Mouse (Mus musculus) lung, postnatal 0 days (tissue): ENCODE data around the gene Eif4e3. TPM values are rescaled to one million over a fixed set of nuclear protein-coding genes. Genes with fewer than 3 reads are reported as not detected.

Experiments used
- ATAC-seq: fragments of 200-750 bp; cut with Nextera tagmentation; 2 replicates; pipeline ENCODE4 v1.8.0; 2017; ENCODE audit warnings: moderate library complexity
- DNase-seq: peaks from one replicate; pipeline ENCODE4 v3.0.0-alpha.2; 2016; ENCODE audit warnings: low spot score
- H3K27ac ChIP-seq: fragments of 300-500 bp; sonication (generic); 2 replicates; pipeline ENCODE4 v1.5.1; 2014; ENCODE audit warnings: antibody characterized with exemption, mild to moderate bottlenecking, low read length, mixed read lengths
- H3K27me3 ChIP-seq: fragments of 300-500 bp; sonication (generic); replicated peaks from 2 replicates; pipeline ENCODE4 v1.6.1; 2014; ENCODE audit warnings: low read length, mixed read lengths; ENCODE audit not compliant: insufficient read depth
- H3K36me3 ChIP-seq: fragments of 300-500 bp; sonication (generic); 2 replicates; pipeline ENCODE4 v1.6.1; 2014; ENCODE audit warnings: low read length, mixed read lengths; ENCODE audit not compliant: insufficient read depth
- H3K4me1 ChIP-seq: fragments of 300-500 bp; sonication (generic); 2 replicates; pipeline ENCODE4 v1.6.1; 2014; ENCODE audit warnings: antibody characterized with exemption, low read depth, low read length, mixed read lengths; ENCODE audit not compliant: insufficient read depth
- H3K4me2 ChIP-seq: fragments of 300-500 bp; sonication (generic); replicated peaks from 2 replicates; pipeline ENCODE4 v1.6.1; 2014; ENCODE audit warnings: low read depth, mild to moderate bottlenecking, low read length, moderate library complexity, mixed read lengths
- H3K4me3 ChIP-seq: fragments of 300-500 bp; sonication (generic); 2 replicates; pipeline ENCODE4 v1.5.1; 2014; ENCODE audit warnings: low read depth, low read length
- H3K9ac ChIP-seq: fragments of 300-500 bp; sonication (generic); replicated peaks from 2 replicates; pipeline ENCODE4 v1.6.1; 2014; ENCODE audit warnings: low read depth, mild to moderate bottlenecking
- H3K9me3 ChIP-seq: fragments of 300-500 bp; sonication (generic); 2 replicates; pipeline ENCODE4 v1.6.1; 2016; ENCODE audit warnings: low read length, mixed read lengths
- CTCF ChIP-seq: IDR thresholded peaks from 2 replicates; pipeline ENCODE4 v1.5.1; 2016; ENCODE audit warnings: antibody characterized with exemption, mild to moderate bottlenecking
- EP300 ChIP-seq: IDR thresholded peaks from 2 replicates; pipeline ENCODE4 v1.6.1; 2016; ENCODE audit warnings: antibody characterized with exemption, mild to moderate bottlenecking, control low read depth
- WGBS: fragments of 180-500 bp; shearing (Covaris S2); extraction: QIAGEN DNeasy Blood & Tissue Kit; methylation state at CpG from one replicate; pipeline ENCODE4 v1.1.7; 2014; 5-methylcytosine and 5-hydroxymethylcytosine counted together
- polyA plus RNA-seq: library from polyadenylated mRNA; unstranded; fragments of >200 nt; fragmentation: Nextera tagmentation; extraction: Ambion mirVana; gene quantifications from 2 replicates; pipeline ENCODE4 v1.2.1, GENCODE M21; 2015

The Eif4e3 gene
- polyA plus RNA-seq: 21.2 and 24.1 TPM in 2 replicates

DNA sequence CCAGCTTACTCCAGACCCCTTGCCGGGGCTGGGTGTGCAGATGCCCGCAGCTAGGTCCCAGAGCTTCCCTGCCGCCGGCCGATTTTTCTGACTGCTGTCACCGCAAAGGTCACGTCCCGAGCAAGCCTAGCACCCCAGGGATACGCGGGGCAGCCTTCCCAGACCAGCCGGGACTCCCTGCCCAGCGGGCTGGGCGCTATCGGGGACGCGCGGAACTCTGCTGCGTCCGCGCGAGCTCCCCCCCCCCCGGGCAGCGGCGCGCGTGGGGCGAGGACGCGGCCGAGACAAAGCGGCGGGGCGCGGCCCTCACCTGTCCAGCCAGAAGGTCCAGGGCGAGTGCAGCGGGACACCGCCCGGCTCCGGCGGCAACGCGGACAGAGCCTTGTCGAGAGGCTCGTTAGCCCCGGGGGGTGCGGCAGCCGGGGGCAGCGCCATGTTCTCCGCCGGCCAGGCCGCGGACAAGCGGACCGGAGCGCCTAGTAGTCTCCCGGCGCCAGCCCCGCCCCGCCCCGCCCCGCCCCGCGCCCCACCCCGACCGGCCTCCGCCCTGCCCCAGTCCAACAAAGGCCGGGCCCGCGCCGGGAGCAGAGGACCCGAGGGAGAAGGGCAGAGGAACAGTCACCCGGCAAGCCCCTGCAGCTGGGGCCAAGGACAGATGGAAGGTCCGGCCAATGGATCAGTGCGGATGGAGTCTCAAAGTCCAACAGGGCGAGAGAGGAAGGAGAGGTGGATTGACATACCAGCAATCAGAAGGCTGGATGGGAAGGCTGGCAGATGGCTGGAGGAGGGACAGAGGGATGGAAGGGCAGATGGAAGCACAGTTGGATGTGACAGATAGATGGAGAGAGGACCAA is at the start of gene Eif4e3, which contains the start of gene Gm20696:
Eif4e3 (minus strand) TSS at position 454 of the 854 bp plus-strand sequence.
Gm20696 (minus strand) TSS at position 480 of the 854 bp plus-strand sequence.
- DNase-seq (peak; percentile 66), ATAC-seq (peak; percentile 91)
- Histone ChIP-seq H3K27me3 (no peaks in the 10 kb centered on the region), H3K4me3 (peak within 1 kb of the TSS; percentile 84), H3K9ac (peak within 1 kb of the TSS; percentile 76), H3K27ac (peak within 1 kb of the TSS; percentile 81), H3K36me3 (no peaks in the 10 kb centered on the region), H3K9me3 (no peaks in the 10 kb centered on the region), H3K4me1 (peaks cover 5% of the 10 kb centered on the region; the same call in 1 of the 2 replicates), H3K4me2 (peak within 1 kb of the TSS; percentile 94)
- under 1% methylated on average over 43 of the region's 75 CpGs for WGBS
- TF ChIP-seq CTCF: no peak
- no peak for TF ChIP-seq EP300

DNA sequence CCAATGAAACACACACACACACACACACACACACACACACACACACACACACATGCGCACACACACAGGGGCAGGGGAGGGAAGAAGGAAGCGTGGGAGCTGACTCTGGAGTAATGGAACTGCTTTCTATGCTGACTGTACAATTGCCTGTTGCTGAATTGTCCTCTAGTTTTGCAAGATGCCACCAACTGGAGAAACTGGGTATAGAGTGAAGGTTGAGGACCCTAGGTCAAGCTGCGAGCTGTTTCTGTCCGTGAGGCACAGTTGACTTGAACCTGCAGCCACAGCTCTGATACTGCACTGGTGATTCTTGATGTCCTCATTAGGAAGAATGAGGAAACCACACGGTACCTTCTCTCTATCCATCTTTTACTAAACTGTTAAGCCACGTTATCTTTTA is 49.3 kb upstream of the Eif4e3 start:
- DNase-seq (no peak), ATAC-seq (no peak)
- no peaks in the 10 kb centered on the region for H3K4me1 ChIP-seq
- H3K4me3 ChIP-seq: no peak overlapping the region
- H3K4me2 ChIP-seq: no peak overlapping the region
- WGBS: 55% methylated on average over 5 of the region's 6 CpGs
- no peaks in the 10 kb centered on the region for H3K27me3 ChIP-seq
- no peak overlapping the region for H3K9ac ChIP-seq
- H3K9me3 ChIP-seq: no peaks in the 10 kb centered on the region
- H3K27ac ChIP-seq: no peak overlapping the region
- TF ChIP-seq EP300 (no peak), CTCF (peak; percentile 19; the same call in 1 of the 2 replicates)
- H3K36me3 ChIP-seq: no peaks in the 10 kb centered on the region

DNA sequence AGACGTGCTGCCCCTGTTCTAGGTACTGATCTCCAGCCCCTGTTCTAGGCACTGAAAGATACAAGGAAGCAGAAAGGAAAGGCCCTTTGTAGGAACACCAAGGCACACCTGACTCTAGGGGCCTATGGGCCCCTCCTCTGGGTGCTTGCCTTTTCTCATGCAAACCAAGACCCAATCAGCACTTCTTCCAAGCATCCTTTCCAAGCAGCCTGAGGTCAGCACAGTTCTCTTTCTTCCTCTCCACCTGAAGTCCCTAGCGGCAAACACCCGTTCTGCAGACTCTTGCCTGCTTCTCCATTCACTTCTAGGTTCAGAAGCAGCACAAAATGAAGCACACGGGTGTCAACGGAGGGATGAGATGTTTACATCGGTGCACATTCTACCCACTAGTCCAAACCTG is 48.6 kb upstream of the Eif4e3 start:
- ATAC-seq (no peak), DNase-seq (no peak)
- Histone ChIP-seq H3K4me1 (no peaks in the 10 kb centered on the region), H3K9ac (no peak overlapping the region), H3K27ac (no peak overlapping the region), H3K9me3 (no peaks in the 10 kb centered on the region), H3K36me3 (no peaks in the 10 kb centered on the region), H3K4me3 (no peak overlapping the region), H3K27me3 (no peaks in the 10 kb centered on the region), H3K4me2 (no peak overlapping the region)
- WGBS: 60% methylated on average over 6 of the region's 6 CpGs
- TF ChIP-seq CTCF: no peak
- TF ChIP-seq EP300: no peak

DNA sequence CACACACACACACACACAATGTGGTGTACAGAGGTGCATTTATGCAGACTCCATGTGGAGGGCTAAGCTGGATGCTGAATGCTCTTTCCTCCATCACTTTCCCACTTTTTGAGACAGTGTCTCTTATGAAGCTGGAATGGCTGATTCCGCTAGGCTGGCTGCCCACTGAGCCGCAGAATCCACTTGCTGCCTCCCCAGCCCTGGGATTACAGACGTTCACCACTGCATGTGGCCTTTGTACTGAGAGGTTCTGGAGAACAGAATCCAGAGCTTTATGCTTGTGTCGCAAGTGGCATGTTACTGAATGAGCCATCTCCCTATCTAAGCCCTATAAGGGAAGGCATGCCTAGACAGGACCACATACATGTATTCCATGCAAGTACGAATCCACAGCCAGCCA is 46.7 kb upstream of the Eif4e3 start:
- ATAC-seq (no peak), DNase-seq (no peak)
- no peak for TF ChIP-seq EP300
- no peak for TF ChIP-seq CTCF
- Histone ChIP-seq H3K27ac (no peak overlapping the region), H3K36me3 (no peaks in the 10 kb centered on the region), H3K9me3 (no peaks in the 10 kb centered on the region), H3K4me3 (no peak overlapping the region), H3K9ac (no peak overlapping the region), H3K27me3 (no peaks in the 10 kb centered on the region), H3K4me2 (no peak overlapping the region), H3K4me1 (no peaks in the 10 kb centered on the region)
- 80% methylated on average over 5 of the region's 5 CpGs for WGBS

DNA sequence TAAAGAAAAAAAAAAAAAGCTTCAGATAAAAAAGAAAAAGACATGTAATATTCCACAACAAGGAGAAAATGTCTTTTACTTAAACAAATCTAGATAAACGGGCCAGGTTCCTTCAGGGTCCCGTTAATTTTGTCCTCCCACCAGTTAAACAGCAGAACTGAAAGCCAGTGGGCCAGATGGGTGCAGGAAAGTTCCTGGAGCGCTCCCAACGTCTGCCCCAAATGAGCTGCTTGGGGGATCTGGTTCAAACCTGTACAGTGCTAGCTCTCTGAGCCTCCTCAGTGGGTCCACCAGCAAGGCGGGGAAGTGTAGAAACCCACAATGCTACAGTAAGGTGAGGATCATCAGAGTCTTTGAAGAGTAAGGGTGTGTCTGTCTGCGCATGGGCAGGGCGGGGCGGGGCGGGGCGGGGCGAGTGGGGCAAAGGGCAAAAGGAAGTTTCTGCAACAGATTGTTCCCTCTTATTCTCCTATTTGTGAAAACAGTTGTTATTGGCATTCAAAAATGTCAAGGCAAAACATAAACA is 45.1 kb upstream of the Eif4e3 start:
- Histone ChIP-seq H3K4me2 (no peak overlapping the region), H3K27ac (no peak overlapping the region), H3K4me3 (no peak overlapping the region), H3K27me3 (no peaks in the 10 kb centered on the region), H3K9ac (no peak overlapping the region), H3K36me3 (no peaks in the 10 kb centered on the region), H3K4me1 (no peaks in the 10 kb centered on the region), H3K9me3 (no peaks in the 10 kb centered on the region)
- WGBS: 59% methylated on average over 11 of the region's 11 CpGs
- ATAC-seq (no peak), DNase-seq (no peak)
- TF ChIP-seq EP300 (no peak), CTCF (no peak)

DNA sequence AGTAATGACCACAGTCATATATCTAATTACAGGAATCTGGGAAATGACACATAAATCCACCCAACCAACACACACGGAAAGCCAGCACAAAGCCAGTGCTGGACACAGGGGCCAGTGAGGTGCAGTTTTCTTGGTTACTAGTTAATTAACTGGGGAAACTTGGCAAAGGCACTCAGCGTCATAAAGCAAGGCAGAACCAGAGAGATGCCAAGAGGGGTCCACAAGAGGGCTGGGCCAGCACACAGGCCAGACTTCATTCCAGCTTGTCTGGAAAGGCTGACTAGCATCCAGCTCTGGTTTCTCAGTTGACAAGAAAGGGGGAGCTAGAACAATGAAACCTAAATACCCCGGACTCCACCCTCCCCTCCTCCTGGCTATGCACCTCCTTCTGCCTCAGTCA is 33.9 kb upstream of the Eif4e3 start:
- Histone ChIP-seq H3K27me3 (no peaks in the 10 kb centered on the region), H3K27ac (no peak overlapping the region), H3K36me3 (no peaks in the 10 kb centered on the region), H3K4me1 (no peaks in the 10 kb centered on the region), H3K4me2 (no peak overlapping the region), H3K9ac (no peak overlapping the region), H3K4me3 (no peak overlapping the region), H3K9me3 (no peaks in the 10 kb centered on the region)
- 62% methylated on average over 3 of the region's 3 CpGs for WGBS
- TF ChIP-seq EP300: no peak
- no peak for TF ChIP-seq CTCF
- DNase-seq (no peak), ATAC-seq (no peak)
